Mouse (Mus musculus): Measurements from ENCODE around the gene Pex14. TPM values are rescaled to one million over a fixed set of nuclear protein-coding genes. Genes with fewer than 3 reads are reported as not detected.

Pex14 gene
- total and polyA plus RNA-seq, 2 experiments = 35.6 to 58.2 TPM

DNA sequence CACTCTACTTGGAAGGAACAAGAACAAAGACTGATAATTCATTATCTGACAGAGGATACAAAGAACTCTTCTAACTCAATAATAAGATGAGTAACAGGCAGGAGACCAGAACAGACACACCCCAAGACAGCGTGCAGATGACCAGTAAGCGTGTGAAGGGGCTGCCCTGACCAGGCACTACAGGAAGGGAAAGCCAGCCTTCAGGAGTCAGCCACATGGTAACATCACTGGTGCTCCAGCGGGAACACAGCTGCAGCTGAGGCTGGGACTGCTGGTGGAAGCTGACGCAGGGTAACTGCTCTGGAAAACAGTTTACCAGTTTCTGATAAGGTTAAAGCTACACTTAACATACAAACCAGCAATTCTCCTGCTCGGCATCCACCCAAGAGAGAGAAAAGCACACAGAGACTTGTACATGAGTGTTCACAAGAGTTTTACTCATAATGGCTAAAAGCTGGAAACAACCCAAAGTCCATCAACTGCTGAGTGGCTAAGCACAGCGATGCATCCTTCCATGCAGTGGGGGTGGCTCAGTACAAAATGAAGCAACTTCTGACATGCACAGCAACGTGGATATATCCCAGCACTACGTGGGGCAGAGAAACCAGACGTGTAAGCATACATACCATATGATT is 121.3 kb downstream of the Pex14 start:
- Histone ChIP-seq H3K4me3 (ENCODE audit: insufficient read depth, low read depth, low read length) (no peak overlapping the region), H3K27me3 (ENCODE audit: control insufficient read depth, insufficient read depth, low read length) (no peaks in the 10 kb centered on the region), H3K9ac (ENCODE audit: low read depth, low read length) (no peak overlapping the region), H3K4me1 (ENCODE audit: control insufficient read depth, insufficient read depth, low read length) (no peaks in the 10 kb centered on the region), H3K27ac (replicated peaks; ENCODE audit: insufficient read depth, low read depth, low read length) (no peak overlapping the region), H3K36me3 (ENCODE audit: control insufficient read depth, insufficient read depth, low read length) (no peaks in the 10 kb centered on the region), H3K79me2 (ENCODE audit: control insufficient read depth, insufficient read depth, low read length) (peaks cover 7% of the 10 kb centered on the region; the same call in 1 of the 2 replicates)
- WGBS = 82% methylated on average over 9 of the region's 9 CpGs
- TF ChIP-seq CTCF (IDR thresholded peaks at IDR 0.05; ENCODE audit: low read depth, low read length) (no peak), POLR2A (IDR thresholded peaks at IDR 0.05; ENCODE audit: extremely low read depth, insufficient read depth, low read length) (no peak)
- no peak for DNase-seq (ENCODE audit: extremely low read depth, low read depth, low spot score)

DNA sequence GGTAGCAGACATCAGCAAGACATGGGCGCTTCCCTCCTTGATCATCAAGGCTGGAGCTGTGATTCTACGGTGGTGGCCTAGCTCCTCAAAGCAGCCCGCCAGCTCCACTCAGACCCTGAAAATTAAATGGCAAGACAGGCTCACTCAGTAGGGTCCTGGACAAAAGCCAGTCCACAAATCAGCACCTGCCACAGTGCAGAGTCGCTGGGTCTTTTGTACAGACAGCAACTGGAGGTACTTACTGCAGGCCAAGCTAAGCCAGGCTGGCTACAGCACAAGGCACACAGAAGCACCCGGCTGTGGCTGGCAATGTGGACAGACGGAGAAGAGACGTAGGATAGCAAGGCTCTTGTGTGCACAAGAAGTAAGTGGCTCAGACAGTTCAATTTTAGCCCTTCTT is 124.8 kb downstream of the Pex14 start:
- Histone ChIP-seq H3K36me3 (ENCODE audit: control insufficient read depth, insufficient read depth, low read length) (no peaks in the 10 kb centered on the region), H3K27ac (replicated peaks; ENCODE audit: insufficient read depth, low read depth, low read length) (no peak overlapping the region), H3K4me3 (ENCODE audit: insufficient read depth, low read depth, low read length) (no peak overlapping the region), H3K27me3 (ENCODE audit: control insufficient read depth, insufficient read depth, low read length) (no peaks in the 10 kb centered on the region), H3K9ac (ENCODE audit: low read depth, low read length) (no peak overlapping the region), H3K4me1 (ENCODE audit: control insufficient read depth, insufficient read depth, low read length) (no peaks in the 10 kb centered on the region), H3K79me2 (ENCODE audit: control insufficient read depth, insufficient read depth, low read length) (peaks cover 4% of the 10 kb centered on the region; the same call in 1 of the 2 replicates)
- no peak for DNase-seq (ENCODE audit: extremely low read depth, low read depth, low spot score)
- TF ChIP-seq POLR2A (IDR thresholded peaks at IDR 0.05; ENCODE audit: extremely low read depth, insufficient read depth, low read length) (no peak), CTCF (IDR thresholded peaks at IDR 0.05; ENCODE audit: low read depth, low read length) (no peak)
- WGBS = 94% methylated on average over 7 of the region's 7 CpGs

DNA sequence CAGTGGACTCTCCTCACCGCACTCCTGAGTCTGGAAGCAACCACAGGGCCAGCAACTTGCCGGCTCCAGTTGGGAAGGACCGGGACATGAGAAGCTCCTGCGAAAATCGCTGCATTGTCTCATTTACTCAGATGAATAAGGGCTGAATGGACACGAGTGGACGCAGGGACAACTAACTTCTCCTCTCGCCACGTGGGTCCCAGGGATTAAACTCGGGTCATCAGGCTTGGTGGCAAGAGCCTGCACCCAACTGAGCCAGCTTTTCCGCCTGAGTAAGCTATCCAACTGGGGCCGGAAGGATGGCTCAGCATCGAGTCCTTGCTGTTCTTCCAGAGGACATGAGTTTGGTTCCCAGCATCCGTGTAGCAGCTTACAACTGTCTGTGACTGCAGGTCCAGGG is 126.3 kb downstream of the Pex14 start:
- 89% methylated on average over 14 of the region's 14 CpGs for WGBS
- no peak overlapping the region for H3K27ac ChIP-seq (replicated peaks; ENCODE audit: insufficient read depth, low read depth, low read length)
- no peak overlapping the region for H3K4me3 ChIP-seq (ENCODE audit: insufficient read depth, low read depth, low read length)
- H3K4me1 ChIP-seq (ENCODE audit: control insufficient read depth, insufficient read depth, low read length) = no peaks in the 10 kb centered on the region
- no peak overlapping the region for H3K9ac ChIP-seq (ENCODE audit: low read depth, low read length)
- no peaks in the 10 kb centered on the region for H3K27me3 ChIP-seq (ENCODE audit: control insufficient read depth, insufficient read depth, low read length)
- no peak for DNase-seq (ENCODE audit: extremely low read depth, low read depth, low spot score)
- peaks cover 2% of the 10 kb centered on the region; the same call in 1 of the 2 replicates for H3K79me2 ChIP-seq (ENCODE audit: control insufficient read depth, insufficient read depth, low read length)
- no peaks in the 10 kb centered on the region for H3K36me3 ChIP-seq (ENCODE audit: control insufficient read depth, insufficient read depth, low read length)
- TF ChIP-seq CTCF (IDR thresholded peaks at IDR 0.05; ENCODE audit: low read depth, low read length) (no peak), POLR2A (IDR thresholded peaks at IDR 0.05; ENCODE audit: extremely low read depth, insufficient read depth, low read length) (no peak)

DNA sequence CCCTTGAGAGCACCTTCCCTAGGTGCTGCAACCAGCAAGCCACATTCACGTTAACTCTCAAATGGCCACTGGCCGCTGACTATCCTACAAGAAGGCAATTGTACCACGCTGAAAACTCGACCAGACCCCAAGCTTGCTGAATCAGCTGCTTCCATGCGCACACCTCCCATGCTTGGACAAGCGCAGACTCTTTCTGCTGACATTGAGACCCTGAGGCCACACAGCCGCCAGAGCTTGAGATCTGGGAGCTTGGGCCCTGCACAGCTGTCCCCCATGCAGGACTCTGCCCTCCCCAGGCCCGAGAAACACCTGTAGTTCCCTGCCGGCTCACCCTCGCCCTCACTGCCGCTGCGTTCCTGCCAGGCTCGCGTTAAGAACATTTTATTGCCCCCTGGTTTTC is 127.0 kb downstream of the Pex14 start:
- no peak for DNase-seq (ENCODE audit: extremely low read depth, low read depth, low spot score)
- no peaks in the 10 kb centered on the region for H3K36me3 ChIP-seq (ENCODE audit: control insufficient read depth, insufficient read depth, low read length)
- no peaks in the 10 kb centered on the region for H3K4me1 ChIP-seq (ENCODE audit: control insufficient read depth, insufficient read depth, low read length)
- 90% methylated on average over 14 of the region's 14 CpGs for WGBS
- TF ChIP-seq POLR2A (IDR thresholded peaks at IDR 0.05; ENCODE audit: extremely low read depth, insufficient read depth, low read length) = no peak
- TF ChIP-seq CTCF (IDR thresholded peaks at IDR 0.05; ENCODE audit: low read depth, low read length) = no peak
- no peak overlapping the region for H3K27ac ChIP-seq (replicated peaks; ENCODE audit: insufficient read depth, low read depth, low read length)
- no peak overlapping the region for H3K9ac ChIP-seq (ENCODE audit: low read depth, low read length)
- no peak overlapping the region for H3K4me3 ChIP-seq (ENCODE audit: insufficient read depth, low read depth, low read length)
- H3K79me2 ChIP-seq (ENCODE audit: control insufficient read depth, insufficient read depth, low read length) = peaks cover 2% of the 10 kb centered on the region; the same call in 1 of the 2 replicates
- H3K27me3 ChIP-seq (ENCODE audit: control insufficient read depth, insufficient read depth, low read length) = no peaks in the 10 kb centered on the region

DNA sequence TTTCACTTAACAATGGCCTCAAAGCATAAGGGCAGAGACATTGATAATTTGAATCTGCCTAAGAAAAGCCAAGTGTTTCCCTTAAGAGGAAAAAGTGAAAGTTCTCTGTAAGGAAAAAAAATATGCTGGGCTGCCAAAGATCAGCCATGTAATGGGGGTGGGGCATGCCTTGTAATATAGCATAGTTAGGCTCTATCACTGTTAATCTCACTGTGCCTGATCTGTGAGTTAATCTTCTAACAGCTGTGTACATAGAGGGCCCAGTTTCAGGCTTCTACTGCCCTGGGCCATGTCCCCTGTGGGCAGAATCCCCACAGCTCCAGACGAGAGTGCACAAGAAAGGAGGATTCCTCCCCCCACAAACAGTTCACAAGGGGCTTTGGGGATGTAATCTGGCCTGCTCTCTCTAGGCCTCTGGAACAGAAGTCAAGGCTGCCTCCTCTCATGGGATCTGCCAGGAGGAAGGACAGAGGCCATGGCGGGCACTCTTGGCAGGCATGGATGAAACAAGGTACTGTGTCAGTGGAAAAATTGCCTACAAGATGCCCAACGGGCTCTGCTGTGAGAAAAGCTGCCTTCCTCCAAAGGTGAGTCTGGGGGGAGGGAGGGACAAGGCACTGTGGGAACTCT is 127.9 kb downstream of the Pex14 start:
- 29% methylated on average over 3 of the region's 3 CpGs for WGBS
- Histone ChIP-seq H3K36me3 (ENCODE audit: control insufficient read depth, insufficient read depth, low read length) (peaks cover 5% of the 10 kb centered on the region; the same call in 1 of the 2 replicates), H3K9ac (ENCODE audit: low read depth, low read length) (no peak overlapping the region), H3K4me3 (ENCODE audit: insufficient read depth, low read depth, low read length) (no peak overlapping the region), H3K4me1 (ENCODE audit: control insufficient read depth, insufficient read depth, low read length) (no peaks in the 10 kb centered on the region), H3K27ac (replicated peaks; ENCODE audit: insufficient read depth, low read depth, low read length) (no peak overlapping the region), H3K79me2 (ENCODE audit: control insufficient read depth, insufficient read depth, low read length) (no peaks in the 10 kb centered on the region), H3K27me3 (ENCODE audit: control insufficient read depth, insufficient read depth, low read length) (no peaks in the 10 kb centered on the region)
- DNase-seq (ENCODE audit: extremely low read depth, low read depth, low spot score) = peak; percentile 26
- TF ChIP-seq POLR2A (IDR thresholded peaks at IDR 0.05; ENCODE audit: extremely low read depth, insufficient read depth, low read length) = no peak
- no peak for TF ChIP-seq CTCF (IDR thresholded peaks at IDR 0.05; ENCODE audit: low read depth, low read length)

DNA sequence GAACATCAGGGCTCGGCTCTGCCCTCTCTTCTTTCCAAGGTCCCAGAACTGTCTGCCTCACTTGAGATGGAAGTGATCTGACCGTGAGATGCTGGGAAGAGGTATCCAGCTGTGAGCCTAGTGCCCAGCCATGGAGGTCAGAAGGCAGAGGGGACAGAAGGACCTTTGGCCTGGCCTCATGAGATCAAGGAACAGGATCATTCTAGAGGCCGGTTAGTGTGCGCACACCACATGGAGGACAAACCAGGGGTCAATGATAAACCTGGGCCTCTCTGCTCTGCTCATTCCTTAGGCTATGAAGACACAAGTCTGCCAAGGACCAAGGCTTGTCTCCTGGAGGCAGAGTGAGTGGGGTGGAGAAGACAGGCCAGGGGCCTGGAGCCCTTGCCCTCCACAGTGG is 128.9 kb downstream of the Pex14 start:
- Histone ChIP-seq H3K27ac (replicated peaks; ENCODE audit: insufficient read depth, low read depth, low read length) (no peak overlapping the region), H3K79me2 (ENCODE audit: control insufficient read depth, insufficient read depth, low read length) (no peaks in the 10 kb centered on the region), H3K27me3 (ENCODE audit: control insufficient read depth, insufficient read depth, low read length) (no peaks in the 10 kb centered on the region), H3K36me3 (ENCODE audit: control insufficient read depth, insufficient read depth, low read length) (peaks cover 7% of the 10 kb centered on the region; the same call in 1 of the 2 replicates), H3K4me1 (ENCODE audit: control insufficient read depth, insufficient read depth, low read length) (no peaks in the 10 kb centered on the region), H3K4me3 (ENCODE audit: insufficient read depth, low read depth, low read length) (no peak overlapping the region), H3K9ac (ENCODE audit: low read depth, low read length) (no peak overlapping the region)
- WGBS = 61% methylated on average over 4 of the region's 4 CpGs
- DNase-seq (ENCODE audit: extremely low read depth, low read depth, low spot score) = peak; percentile 26
- no peak for TF ChIP-seq POLR2A (IDR thresholded peaks at IDR 0.05; ENCODE audit: extremely low read depth, insufficient read depth, low read length)
- no peak for TF ChIP-seq CTCF (IDR thresholded peaks at IDR 0.05; ENCODE audit: low read depth, low read length)

Data from liver, adult 2 months (tissue).